Mouse (Mus musculus) stomach, embryonic 16.5 days (tissue): ENCODE measurements around the gene Gpx6. TPM values are rescaled to one million over a fixed set of nuclear protein-coding genes. Genes with fewer than 3 reads are reported as not detected.

ENCODE experiments used
- ATAC-seq: fragments of 200-750 bp; cut with Nextera tagmentation; 2 replicates; pipeline ENCODE4 v1.8.0; 2017; ENCODE audit warnings: moderate number of reproducible peaks, moderate TSS enrichment; ENCODE audit not compliant: insufficient read depth, low FRiP score
- H3K27ac ChIP-seq: fragments of 300-500 bp; sonication (generic); 2 replicates; pipeline ENCODE4 v1.5.1; 2014; ENCODE audit warnings: low read length
- H3K27me3 ChIP-seq: fragments of 300-500 bp; sonication (generic); 2 replicates; pipeline ENCODE4 v1.6.1; 2014; ENCODE audit warnings: low read length, control low read depth, mixed read lengths; ENCODE audit not compliant: control insufficient read depth, insufficient read depth
- H3K36me3 ChIP-seq: fragments of 300-500 bp; sonication (generic); 2 replicates; pipeline ENCODE4 v1.6.1; 2014; ENCODE audit warnings: low read length; ENCODE audit not compliant: control insufficient read depth, insufficient read depth
- H3K4me1 ChIP-seq: fragments of 300-500 bp; sonication (generic); 2 replicates; pipeline ENCODE4 v1.6.1; 2014; ENCODE audit warnings: low read length, control low read depth, mixed read lengths; ENCODE audit not compliant: control insufficient read depth, insufficient read depth
- H3K4me2 ChIP-seq: fragments of 300-500 bp; sonication (generic); 2 replicates; pipeline ENCODE4 v1.6.1; 2014; ENCODE audit warnings: low read depth, low read length, mixed read lengths
- H3K4me3 ChIP-seq: fragments of 300-500 bp; sonication (generic); replicated peaks from 2 replicates; pipeline ENCODE4 v1.5.1; 2014; ENCODE audit warnings: mild to moderate bottlenecking, low read length
- H3K9ac ChIP-seq: fragments of 300-500 bp; sonication (generic); 2 replicates; pipeline ENCODE4 v1.6.1; 2014; ENCODE audit warnings: low read length
- H3K9me3 ChIP-seq: fragments of 300-500 bp; sonication (generic); replicated peaks from 2 replicates; pipeline ENCODE4 v1.6.1; 2016; ENCODE audit warnings: low read length, control low read depth; ENCODE audit not compliant: control insufficient read depth
- WGBS: fragments of 180-500 bp; shearing (Covaris S2); extraction: QIAGEN DNeasy Blood & Tissue Kit; methylation state at CpG from one replicate; pipeline ENCODE4 v1.1.7; 2014; 5-methylcytosine and 5-hydroxymethylcytosine counted together
- polyA plus RNA-seq: library from polyadenylated mRNA; unstranded; fragments of >200 nt; fragmentation: Nextera tagmentation; extraction: Ambion mirVana; gene quantifications from 2 replicates; pipeline ENCODE4 v1.2.1, GENCODE M21; 2015

Gpx6 gene
- polyA plus RNA-seq, 1 experiment from 2014 or later = not detected

- Histone ChIP-seq H3K4me1 (no peaks in the 10 kb centered on the region), H3K36me3 (no peaks in the 10 kb centered on the region), H3K27me3 (no peaks in the 10 kb centered on the region), H3K9ac (no peak overlapping the region), H3K9me3 (no peaks in the 10 kb centered on the region), H3K27ac (no peak overlapping the region), H3K4me3 (no peak overlapping the region), H3K4me2 (no peak overlapping the region)
- 76% methylated on average over 4 of the region's 4 CpGs for WGBS
- no peak for ATAC-seq
These were observed 2.0 kb downstream of the Gpx6 start for GRCm38 (mm10) chr13:21313903-21314302.

- H3K36me3 ChIP-seq = no peaks in the 10 kb centered on the region
- no peak overlapping the region for H3K4me2 ChIP-seq
- no peak for ATAC-seq
- H3K27me3 ChIP-seq = no peaks in the 10 kb centered on the region
- no peak overlapping the region for H3K4me3 ChIP-seq
- H3K9ac ChIP-seq = no peak overlapping the region
- WGBS = 63% methylated on average over 3 of the region's 3 CpGs
- peaks cover 5% of the 10 kb centered on the region for H3K4me1 ChIP-seq
- H3K27ac ChIP-seq = no peak overlapping the region
- no peaks in the 10 kb centered on the region for H3K9me3 ChIP-seq
These were observed 8.3 kb downstream of the Gpx6 start for GRCm38 (mm10) chr13:21320262-21320661.

- no peak for ATAC-seq
- Histone ChIP-seq H3K9ac (0 out of 2 replicates have a peak overlapping the region, but pooled peaks have one; percentile 10), H3K4me2 (peak overlapping the region; percentile 50), H3K27me3 (no peaks in the 10 kb centered on the region), H3K9me3 (no peaks in the 10 kb centered on the region), H3K4me3 (peak overlapping the region; percentile 34), H3K4me1 (peaks cover 5% of the 10 kb centered on the region), H3K27ac (no peak overlapping the region), H3K36me3 (no peaks in the 10 kb centered on the region)
- 5% methylated on average over 18 of the region's 18 CpGs for WGBS
These were observed 10.1 kb downstream of the Gpx6 start for GRCm38 (mm10) chr13:21321890-21322494.

GRCm38 (mm10) chr13:21322509-21323375, 10.8 kb downstream of the Gpx6 start:
- Histone ChIP-seq H3K4me2 (peak overlapping the region; percentile 50), H3K27ac (no peak overlapping the region), H3K27me3 (no peaks in the 10 kb centered on the region), H3K36me3 (no peaks in the 10 kb centered on the region), H3K4me1 (peaks cover 9% of the 10 kb centered on the region), H3K9ac (no peak overlapping the region), H3K9me3 (no peaks in the 10 kb centered on the region), H3K4me3 (peak overlapping the region; percentile 34)
- 19% methylated on average over 18 of the region's 18 CpGs for WGBS
- no peak for ATAC-seq

GRCm38 (mm10) chr13:21323405-21323804, 11.5 kb downstream of the Gpx6 start:
- H3K27me3 ChIP-seq = no peaks in the 10 kb centered on the region
- peak overlapping the region; percentile 44 for H3K4me2 ChIP-seq
- H3K36me3 ChIP-seq = no peaks in the 10 kb centered on the region
- H3K9ac ChIP-seq = no peak overlapping the region
- H3K4me1 ChIP-seq = peaks cover 9% of the 10 kb centered on the region
- WGBS = 68% methylated on average over 6 of the region's 6 CpGs
- no peak overlapping the region; the same call in 1 of the 2 replicates for H3K4me3 ChIP-seq
- no peak for ATAC-seq
- no peaks in the 10 kb centered on the region for H3K9me3 ChIP-seq
- no peak overlapping the region for H3K27ac ChIP-seq

GRCm38 (mm10) chr13:21326191-21326590, 14.3 kb downstream of the Gpx6 start:
- Histone ChIP-seq H3K9me3 (no peaks in the 10 kb centered on the region), H3K4me1 (peaks cover 9% of the 10 kb centered on the region), H3K4me3 (peak overlapping the region; percentile 52), H3K27ac (no peak overlapping the region), H3K9ac (no peak overlapping the region), H3K36me3 (no peaks in the 10 kb centered on the region), H3K27me3 (no peaks in the 10 kb centered on the region), H3K4me2 (peak overlapping the region; percentile 85)
- no peak for ATAC-seq
- 11% methylated on average over 4 of the region's 4 CpGs for WGBS

GRCm38 (mm10) chr13:21326657-21327211, 14.8 kb downstream of the Gpx6 start:
- under 1% methylated on average over 24 of the region's 24 CpGs for WGBS
- Histone ChIP-seq H3K27ac (no peak overlapping the region), H3K27me3 (no peaks in the 10 kb centered on the region), H3K4me2 (peak overlapping the region; percentile 85), H3K4me1 (peaks cover 9% of the 10 kb centered on the region), H3K9ac (peak overlapping the region; percentile 57), H3K4me3 (peak overlapping the region; percentile 52), H3K36me3 (no peaks in the 10 kb centered on the region), H3K9me3 (no peaks in the 10 kb centered on the region)
- ATAC-seq = peak; percentile 66; the same call in 1 of the 2 replicates

GRCm38 (mm10) chr13:21327424-21327823, 15.5 kb downstream of the Gpx6 start:
- Histone ChIP-seq H3K9ac (peak overlapping the region; percentile 57), H3K4me1 (peaks cover 4% of the 10 kb centered on the region), H3K27ac (no peak overlapping the region), H3K4me2 (peak overlapping the region; percentile 85), H3K9me3 (no peaks in the 10 kb centered on the region), H3K36me3 (no peaks in the 10 kb centered on the region), H3K27me3 (no peaks in the 10 kb centered on the region), H3K4me3 (peak overlapping the region; percentile 52)
- under 1% methylated on average over 9 of the region's 9 CpGs for WGBS
- no peak for ATAC-seq

- Histone ChIP-seq H3K27me3 (no peaks in the 10 kb centered on the region), H3K4me2 (no peak within 1 kb of the TSS), H3K27ac (no peak within 1 kb of the TSS), H3K4me3 (no peak within 1 kb of the TSS), H3K4me1 (no peaks in the 10 kb centered on the region), H3K36me3 (no peaks in the 10 kb centered on the region), H3K9me3 (no peaks in the 10 kb centered on the region), H3K9ac (no peak within 1 kb of the TSS)
- WGBS = 70% methylated on average over 1 of the region's 1 CpGs
- no peak for ATAC-seq
These were observed 34.7 kb downstream of the Gpx6 start, which contains the start of gene Olfr1367 for GRCm38 (mm10) chr13:21346610-21347009. Olfr1367 (plus strand) TSS chr13:21346910.
